Mouse (Mus musculus) monocyte, adult 2 months (primary cell): ENCODE data around the gene Rxra.

Experiments used
- DNase-seq, 2 experiments: peaks; one replicate each; pipeline ENCODE4 v3.0.0; 2022; ENCODE audit warnings: low spot score in 2 of 2, low read depth in 1 of 2

The Rxra gene

DNA sequence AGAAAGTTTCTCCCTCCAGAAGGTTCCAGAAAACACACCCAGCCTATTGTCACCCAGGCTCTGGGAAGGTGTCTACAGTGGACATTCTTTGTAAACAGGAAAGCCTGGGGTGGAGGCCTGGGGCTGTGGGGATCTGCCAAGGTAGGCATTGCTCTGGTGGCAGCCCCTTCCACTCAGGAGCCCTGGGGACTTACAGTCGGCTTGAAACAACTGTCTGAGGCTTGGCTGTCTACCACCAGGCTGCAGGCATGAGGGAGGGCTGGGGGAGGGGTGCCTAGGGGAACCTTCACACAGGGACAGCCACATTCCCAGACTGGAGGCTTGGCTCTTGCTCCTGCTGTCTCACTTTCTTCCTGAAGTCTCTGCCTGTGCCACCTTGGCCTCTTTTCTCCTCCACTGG, 58.1 kb downstream of the Rxra start:
- DNase-seq = no peak

GRCm38 (mm10) chr2:27734800-27735199, 58.6 kb downstream of the Rxra start:
- no peak for DNase-seq

DNA sequence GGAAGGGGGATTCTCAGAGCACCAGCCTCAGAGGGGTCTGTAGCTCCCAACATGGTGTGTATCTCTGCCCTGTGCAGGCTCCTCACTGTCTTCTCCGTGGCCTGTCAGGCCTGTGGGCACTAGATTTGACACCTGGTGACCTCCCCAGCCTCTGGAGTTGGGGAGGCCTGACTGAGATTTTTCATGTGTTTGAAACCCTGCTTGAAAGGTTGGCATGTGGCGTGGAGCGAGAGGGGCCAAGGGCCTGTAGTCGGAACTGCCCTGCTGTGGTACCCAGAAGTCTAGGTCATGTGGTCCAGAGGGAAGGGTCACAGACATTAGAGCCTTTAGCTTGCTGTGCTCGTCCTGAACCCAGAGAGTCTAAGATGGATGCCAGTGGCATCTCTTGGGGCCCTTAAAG, 60.6 kb downstream of the Rxra start:
- DNase-seq = no peak

DNA sequence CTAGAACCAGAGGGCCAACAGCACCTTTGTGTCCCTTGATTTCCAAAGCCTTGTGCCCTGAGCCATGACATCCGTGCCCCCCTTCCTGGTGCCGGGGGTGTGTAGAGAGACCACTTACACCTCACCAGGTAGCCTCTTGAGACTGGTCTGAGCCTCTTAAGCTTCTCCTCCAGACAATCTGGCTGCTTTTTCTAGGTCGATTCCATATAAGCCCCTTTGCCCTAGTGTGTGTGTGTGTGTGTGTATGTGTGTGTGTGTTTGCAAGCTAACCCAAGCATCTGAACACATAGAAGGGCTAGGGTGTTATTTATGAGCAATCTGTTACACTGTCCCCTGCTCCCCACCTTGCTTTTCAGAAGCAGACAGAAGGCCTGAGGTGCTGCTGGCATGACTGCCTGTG, 62.2 kb downstream of the Rxra start:
- DNase-seq = no peak

DNA sequence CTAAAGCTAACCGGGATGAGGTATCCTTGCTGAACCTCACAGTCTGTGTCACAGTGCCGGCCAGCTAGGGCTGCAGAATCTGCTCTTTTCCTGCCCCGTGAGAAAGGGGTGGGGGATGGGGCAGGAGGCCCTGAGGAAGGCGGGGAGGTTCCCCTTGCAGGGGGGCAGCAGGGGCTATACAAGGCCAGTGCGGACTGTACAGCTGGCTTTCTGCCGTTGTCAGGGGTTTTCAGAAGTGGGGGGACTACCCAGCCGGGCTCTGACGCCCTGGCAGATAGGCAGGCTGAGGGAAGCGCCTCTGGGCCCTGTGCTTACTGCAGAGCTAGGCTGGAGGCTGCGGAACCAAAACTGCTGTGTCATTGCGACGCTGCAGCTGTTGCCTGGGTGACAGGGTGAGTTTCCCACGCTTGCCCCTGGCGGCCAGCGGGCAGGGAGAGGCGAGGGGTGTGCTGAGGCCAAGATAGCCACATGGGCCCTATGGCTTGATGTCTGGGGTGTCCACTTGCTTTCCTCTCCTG, 63.9 kb downstream of the Rxra start:
- peak; percentile 82 to 87 for DNase-seq

DNA sequence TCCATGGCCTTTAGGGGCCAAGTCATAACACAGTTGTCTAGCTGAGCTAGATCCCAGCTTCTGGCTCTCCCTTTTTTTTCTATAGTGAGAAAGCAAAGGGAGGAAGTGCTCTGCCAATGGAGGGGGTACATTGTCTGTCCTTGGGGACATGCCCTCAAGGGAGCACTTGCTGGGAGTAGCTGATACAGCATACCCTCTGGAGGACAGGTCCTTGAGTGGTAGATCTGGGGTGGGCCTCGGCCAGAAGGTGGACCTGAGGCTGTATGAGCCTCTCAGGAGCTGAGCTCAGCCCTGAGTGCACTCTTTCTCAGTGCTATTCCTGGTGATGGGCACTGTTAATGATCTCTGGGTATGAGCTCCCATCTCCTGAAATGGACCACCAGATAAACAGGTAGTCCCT, 66.9 kb downstream of the Rxra start:
- DNase-seq = no peak

DNA sequence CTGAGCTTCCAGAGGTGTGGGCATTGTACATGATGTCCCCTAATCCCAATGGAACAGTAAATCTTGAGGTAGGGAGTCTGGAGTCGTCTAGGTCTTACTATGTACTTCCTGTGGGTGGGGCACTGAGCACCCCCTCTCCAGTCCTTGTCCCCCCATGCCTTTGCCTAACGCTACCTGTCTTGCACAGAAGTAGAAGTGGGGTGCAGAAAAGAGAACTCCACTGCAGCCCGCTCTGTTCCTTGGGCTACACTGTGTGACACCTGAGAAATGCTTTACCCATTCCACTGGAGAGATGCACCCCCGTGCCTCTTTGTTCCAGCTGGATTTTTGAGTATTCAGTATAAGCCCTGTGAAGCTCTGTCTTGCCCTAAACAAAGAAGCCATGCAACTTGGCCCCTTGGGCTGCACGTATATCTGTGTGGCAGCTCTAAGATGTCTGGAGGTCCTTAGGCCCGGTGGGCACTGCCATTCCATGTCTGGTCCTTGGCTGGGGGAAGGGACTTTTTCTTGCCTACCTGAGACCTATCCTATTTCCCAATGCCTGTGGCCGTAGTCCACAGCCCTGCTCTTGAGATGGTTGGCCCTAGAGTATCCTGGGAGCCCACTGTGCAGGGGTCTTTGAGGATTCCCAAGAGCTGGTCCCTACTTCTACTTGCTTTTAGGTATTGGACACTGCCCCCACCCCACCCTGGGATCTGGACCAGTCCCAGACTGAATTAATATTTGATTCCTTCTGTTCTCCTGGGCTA, 67.8 kb downstream of the Rxra start:
- DNase-seq = no peak

DNA sequence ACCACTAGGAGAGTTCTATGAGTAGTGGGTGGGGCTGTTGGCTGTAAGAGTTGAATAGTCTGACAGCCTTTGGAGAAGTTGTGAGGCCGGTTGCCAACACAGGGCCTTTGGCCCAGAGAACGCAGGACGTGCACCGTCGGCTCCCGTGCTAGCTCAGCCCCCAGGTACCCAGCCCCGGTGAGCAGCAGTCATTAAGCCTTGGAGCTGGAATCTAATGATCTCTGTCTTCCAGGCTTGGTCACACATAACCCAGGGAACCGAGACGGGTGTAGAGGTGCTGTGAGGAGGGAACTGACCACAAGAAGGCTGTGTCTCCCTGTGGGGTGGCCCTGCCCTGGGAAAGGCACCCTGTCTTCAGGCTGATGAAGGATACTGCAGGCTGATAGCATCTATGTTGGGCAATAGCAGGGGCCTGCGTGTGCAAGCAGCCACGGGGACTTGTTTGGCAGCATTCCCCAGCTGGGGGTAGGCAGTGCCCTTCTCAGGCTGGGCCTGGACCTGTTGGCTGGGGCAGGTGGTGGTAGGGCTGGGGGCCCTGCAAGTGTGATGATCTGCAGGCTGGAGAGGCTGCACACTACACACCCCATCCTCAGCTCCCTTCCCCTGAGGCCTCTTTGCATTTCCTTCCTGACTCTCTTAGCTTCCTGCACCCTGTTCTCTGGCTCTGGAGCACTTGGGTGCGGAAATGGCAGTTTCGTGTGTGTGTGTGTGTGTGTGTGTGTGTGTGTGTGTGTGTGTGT, 68.5 kb downstream of the Rxra start:
- no peak for DNase-seq

GRCm38 (mm10) chr2:27745673-27746620, 69.7 kb downstream of the Rxra start:
- no peak for DNase-seq

DNA sequence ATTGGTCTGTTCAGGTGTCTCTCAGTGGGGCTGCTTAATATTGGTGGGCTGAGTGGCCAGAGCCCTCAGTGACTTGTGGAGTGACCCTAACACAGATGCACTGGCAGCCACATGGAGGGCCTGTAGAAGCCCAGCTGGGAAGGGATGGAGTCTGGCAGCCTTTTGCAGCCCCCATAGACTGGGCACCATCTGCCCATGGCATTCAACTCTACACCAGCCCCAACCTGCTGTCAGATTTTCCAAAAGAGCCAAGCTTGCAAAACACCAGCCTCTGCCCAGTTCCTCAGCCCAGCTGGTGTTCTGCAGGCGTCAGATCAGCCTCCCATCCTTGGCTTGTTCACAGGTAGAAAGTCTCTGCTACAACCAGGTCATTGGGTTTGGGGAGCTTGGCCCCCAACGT, 70.6 kb downstream of the Rxra start:
- DNase-seq = no peak

- no peak for DNase-seq
Observed at GRCm38 (mm10) chr2:27748984-27749383, 72.7 kb downstream of the Rxra start.

GRCm38 (mm10) chr2:27750399-27751134, 74.3 kb downstream of the Rxra start:
- no peak for DNase-seq

- no peak for DNase-seq
Observed at GRCm38 (mm10) chr2:27751135-27751519, 74.9 kb downstream of the Rxra start.

- no peak for DNase-seq
Observed at GRCm38 (mm10) chr2:27751803-27752202, 75.6 kb downstream of the Rxra start.

- DNase-seq = no peak
Observed at GRCm38 (mm10) chr2:27754094-27754493, 77.9 kb downstream of the Rxra start.

DNA sequence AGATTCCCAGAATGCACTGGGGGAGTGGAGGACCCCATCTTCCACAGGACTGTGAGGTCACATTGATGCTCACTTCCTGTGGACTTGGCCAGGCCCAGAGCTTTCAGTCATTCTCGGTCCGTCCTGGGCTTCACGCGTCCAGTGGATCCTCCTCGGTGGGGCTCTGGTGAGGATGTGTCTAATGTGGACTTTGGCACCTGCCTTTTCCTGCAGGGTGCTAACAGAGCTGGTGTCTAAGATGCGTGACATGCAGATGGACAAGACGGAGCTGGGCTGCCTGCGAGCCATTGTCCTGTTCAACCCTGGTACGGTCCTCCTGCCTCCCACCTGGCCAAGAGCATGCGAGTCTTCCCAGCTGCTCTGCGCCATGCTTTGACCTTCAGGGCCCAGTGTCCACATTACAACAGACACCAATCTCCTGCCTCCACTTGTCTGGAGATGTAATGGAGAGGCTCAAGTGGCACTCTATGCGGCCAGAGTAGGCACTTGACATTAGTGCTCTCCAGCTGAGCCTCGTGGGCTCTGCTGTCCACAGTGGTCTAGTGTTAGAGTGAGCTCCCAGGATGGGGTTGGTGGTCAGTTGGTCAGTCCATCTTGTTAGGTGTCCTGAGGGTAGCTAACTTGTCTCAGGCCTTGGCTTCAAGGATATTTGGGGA, 79.9 kb downstream of the Rxra start:
- no peak for DNase-seq

DNA sequence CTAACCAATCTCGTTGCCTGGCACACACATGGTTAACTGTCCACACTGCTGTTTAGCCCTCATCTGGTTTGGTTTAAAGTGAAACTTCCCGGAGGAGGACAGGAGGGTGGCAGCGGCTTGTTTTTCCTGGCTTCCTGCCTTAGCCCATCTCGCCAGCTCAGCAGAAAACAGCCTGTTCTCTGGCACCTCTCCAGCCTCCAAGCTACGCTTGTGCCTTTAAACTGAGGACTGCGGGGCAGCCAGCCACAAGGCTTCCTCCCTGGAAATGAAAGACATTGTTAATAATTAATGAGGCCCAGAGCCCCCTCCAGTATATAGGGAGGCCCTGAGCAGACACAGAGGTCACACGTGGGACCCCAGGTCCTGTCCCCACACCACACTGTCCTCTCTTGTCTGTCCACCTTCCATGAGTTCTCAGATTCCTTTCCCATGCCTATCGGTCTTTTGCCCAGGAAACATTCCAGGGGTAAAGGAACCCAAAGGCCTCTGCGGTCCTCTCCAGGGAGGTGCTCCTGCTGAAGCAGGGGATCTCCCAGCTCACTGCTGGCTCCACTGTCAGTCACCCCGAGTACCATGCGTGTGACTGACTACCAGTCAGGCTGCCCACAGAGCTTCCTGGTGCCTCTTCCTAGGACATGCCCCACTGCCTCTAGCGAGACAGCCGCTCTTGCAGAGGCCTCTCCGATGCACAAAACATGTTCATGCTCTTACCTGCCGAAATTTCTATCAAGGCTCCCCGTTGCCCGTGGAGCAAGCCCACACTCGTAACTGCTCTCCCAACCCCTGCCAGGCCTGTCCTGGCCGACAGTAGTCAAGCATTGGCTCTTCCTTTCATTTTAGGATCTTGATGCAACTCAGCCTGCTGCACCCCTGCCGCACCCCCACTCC, 82.4 kb downstream of the Rxra start:
- no peak for DNase-seq

DNA sequence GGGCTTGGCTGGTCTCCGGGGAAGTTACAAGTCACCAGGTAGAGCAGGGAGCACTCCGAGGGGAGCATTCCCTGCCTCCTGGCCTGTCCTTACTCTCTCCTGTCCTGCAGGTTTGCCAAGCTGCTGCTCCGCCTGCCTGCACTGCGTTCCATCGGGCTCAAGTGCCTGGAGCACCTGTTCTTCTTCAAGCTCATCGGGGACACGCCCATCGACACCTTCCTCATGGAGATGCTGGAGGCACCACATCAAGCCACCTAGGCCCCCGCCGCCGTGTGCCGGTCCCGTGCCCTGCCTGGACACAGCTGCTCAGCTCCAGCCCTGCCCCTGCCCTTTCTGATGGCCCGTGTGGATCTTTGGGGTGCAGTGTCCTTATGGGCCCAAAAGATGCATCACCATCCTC, 83.2 kb downstream of the Rxra start:
- no peak for DNase-seq

GRCm38 (mm10) chr2:27761260-27761995, 85.2 kb downstream of the Rxra start:
- no peak for DNase-seq
